ENCODE assay signal across 8 mouse cellular contexts in the genomic region with DNA sequence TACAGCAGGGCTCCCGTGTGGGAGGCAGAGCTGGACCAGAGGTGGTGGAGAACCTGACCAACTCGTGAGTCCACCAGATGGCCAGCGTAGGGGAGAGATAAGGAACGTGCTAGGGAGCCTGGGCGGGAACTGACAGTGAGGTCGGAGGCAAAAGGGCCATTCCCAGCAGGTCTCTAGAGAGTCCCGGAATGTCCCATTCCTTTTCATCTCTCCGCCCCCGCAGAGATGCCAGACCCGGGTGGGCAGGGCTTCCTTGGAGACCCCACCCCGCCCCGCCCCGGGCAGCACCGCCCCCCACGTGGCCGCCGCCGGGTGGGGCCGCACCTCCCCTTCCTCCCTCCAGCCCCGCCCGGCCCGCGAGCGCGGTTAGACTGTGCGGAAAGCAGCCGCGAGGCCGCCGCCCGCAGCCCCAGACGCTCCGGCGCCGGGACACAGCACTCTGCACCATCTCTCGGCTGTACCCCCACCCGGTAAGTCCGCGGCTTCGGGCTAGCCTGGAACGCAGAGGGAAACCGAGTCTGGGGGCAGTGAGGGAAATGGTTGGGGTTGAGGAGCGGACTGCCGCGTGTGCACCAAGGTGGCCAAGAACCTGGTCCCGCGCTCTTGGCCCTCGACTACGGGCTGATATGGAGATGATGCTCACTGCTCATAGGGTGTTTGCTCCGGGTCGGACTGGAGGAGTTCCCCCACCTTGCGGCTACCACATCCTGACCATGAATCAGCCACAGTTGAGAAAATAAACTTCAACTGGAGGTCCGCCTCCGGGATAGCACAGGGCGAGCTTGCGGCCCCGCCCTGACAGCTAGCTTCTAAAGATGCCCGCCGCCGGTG. TPM values are rescaled to one million over a fixed set of nuclear protein-coding genes. Genes with fewer than 3 reads are reported as not detected.
DNase-seq lines count a peak whose midpoint lies in the region; ATAC-seq and TF ChIP-seq lines count a peak whose summit lies in the region.

A gene (plus strand): TSS at position 359 of the 831 bp plus-strand sequence.

- peak within 1 kb of the TSS; percentile 32 for H3K4me3 ChIP-seq in hindbrain, embryonic 11.5 days (ENCODE audit: low read depth, low read length)
- H3K4me3 ChIP-seq in lung, embryonic 15.5 days = peak within 1 kb of the TSS; percentile 52
- H3K4me3 ChIP-seq in olfactory bulb, adult 2 months (ENCODE audit: insufficient read depth, low read depth, low read length) = peak within 1 kb of the TSS; percentile 58

- ATAC-seq in hindbrain, embryonic 11.5 days (ENCODE audit: low FRiP score) = peak; percentile 88
- peak; percentile 90 for ATAC-seq in lung, embryonic 15.5 days (ENCODE audit: borderline replicate concordance, extremely low read depth, low FRiP score, low TSS enrichment)

- under 1% methylated on average over 46 of the region's 60 CpGs for WGBS in hindbrain, embryonic 11.5 days
- WGBS in lung, embryonic 15.5 days = under 1% methylated on average over 60 of the region's 60 CpGs
- WGBS in olfactory bulb, adult 2 months = 3% methylated on average over 57 of the region's 60 CpGs

- DNase-seq in MEL-GATA-1-ER (ENCODE audit: extremely low read depth, low read depth) = peak; percentile 90
- peak; percentile 65 for DNase-seq in cerebellum, adult 9-11 months
- DNase-seq in frontal cortex, postnatal 14 days (ENCODE audit: low spot score in 2 of 2) = peak; percentile 65 to 69
- DNase-seq in hindbrain, embryonic 11.5 days (ENCODE audit: low spot score) = peak; percentile 75
- DNase-seq in layer of hippocampus, adult 9-11 months = peak; percentile 89
- DNase-seq in thymus, postnatal 0 days (ENCODE audit: low spot score) = peak; percentile 65

- no peaks in the 10 kb centered on the region; the same call in 1 of the 2 replicates for H3K4me1 ChIP-seq in hindbrain, embryonic 11.5 days (replicated peaks; ENCODE audit: control insufficient read depth, insufficient read depth, low read length)
- peaks cover 49% of the 10 kb centered on the region for H3K4me1 ChIP-seq in lung, embryonic 15.5 days
- H3K4me1 ChIP-seq in olfactory bulb, adult 2 months (ENCODE audit: control insufficient read depth, insufficient read depth, low read length) = peaks cover 63% of the 10 kb centered on the region

- H3K27ac ChIP-seq in hindbrain, embryonic 11.5 days (ENCODE audit: low read depth, low read length) = no peak within 1 kb of the TSS
- no peak within 1 kb of the TSS; the same call in 1 of the 2 replicates for H3K27ac ChIP-seq in lung, embryonic 15.5 days
- peak within 1 kb of the TSS; percentile 68 for H3K27ac ChIP-seq in olfactory bulb, adult 2 months (ENCODE audit: insufficient read depth, low read depth, low read length)

- peak within 1 kb of the TSS; percentile 4; the same call in 1 of the 2 replicates for H3K9ac ChIP-seq in hindbrain, embryonic 11.5 days (ENCODE audit: low read depth, low read length)
- peak within 1 kb of the TSS; percentile 54 for H3K9ac ChIP-seq in lung, embryonic 15.5 days

- no peak for TF ChIP-seq CTCF in olfactory bulb, adult 2 months (IDR thresholded peaks at IDR 0.05; ENCODE audit: insufficient read depth, low read depth, low read length)

- H3K36me3 ChIP-seq in hindbrain, embryonic 11.5 days (ENCODE audit: control insufficient read depth, insufficient read depth, low read length) = no peaks in the 10 kb centered on the region
- no peaks in the 10 kb centered on the region for H3K36me3 ChIP-seq in lung, embryonic 15.5 days

- H3K27me3 ChIP-seq in hindbrain, embryonic 11.5 days (ENCODE audit: control insufficient read depth, insufficient read depth, low read length) = peaks cover 14% of the 10 kb centered on the region
- 0 out of 2 replicates have a peak, but pooled peaks cover 3% of the 10 kb centered on the region for H3K27me3 ChIP-seq in lung, embryonic 15.5 days

- peak within 1 kb of the TSS; percentile 66 for H3K4me2 ChIP-seq in hindbrain, embryonic 11.5 days (replicated peaks; ENCODE audit: low read depth, low read length)
- peak within 1 kb of the TSS; percentile 93 for H3K4me2 ChIP-seq in lung, embryonic 15.5 days

- peak; percentile 47; the same call in 1 of the 2 replicates for TF ChIP-seq POLR2A in olfactory bulb, adult 2 months (IDR thresholded peaks at IDR 0.05; ENCODE audit: insufficient read depth, low read depth, low read length)

- H3K9me3 ChIP-seq in hindbrain, embryonic 11.5 days (ENCODE audit: control insufficient read depth, low read length) = no peaks in the 10 kb centered on the region
- no peaks in the 10 kb centered on the region for H3K9me3 ChIP-seq in lung, embryonic 15.5 days

RNA-seq across cellular contexts. Expression of the gene that starts here (rescaled TPM):
- 1.2 and 1.4 TPM in 2 replicates for polyA plus RNA-seq in hindbrain, embryonic 11.5 days (2014; fragmentation: Nextera tagmentation; extraction: Ambion mirVana)
- 3.7 and 4.3 TPM in 2 replicates for polyA plus RNA-seq in lung, embryonic 15.5 days (2015; fragmentation: Nextera tagmentation; extraction: Ambion mirVana)
- polyA plus RNA-seq in olfactory bulb, adult 2 months (2012; ENCODE audit: insufficient read depth, insufficient read length, low replicate concordance, missing spikeins) = not detected in 2 replicates
- polyA plus RNA-seq in thymus, postnatal 0 days (2015; fragmentation: Nextera tagmentation; extraction: Ambion mirVana) = 2.2 and 3.1 TPM in 2 replicates
